Mouse (Mus musculus): ENCODE results near the gene Tmppe. TPM values are rescaled to one million over a fixed set of nuclear protein-coding genes. Genes with fewer than 3 reads are reported as not detected.
"Not testable (repeated sequence)": the region's sequence is repeated elsewhere in the genome, so short reads cannot be mapped to it uniquely, and the experiment has no call there.

The Tmppe gene
- polyA plus RNA-seq, 1 experiment from 2014 or later: 2.1 TPM

DNA sequence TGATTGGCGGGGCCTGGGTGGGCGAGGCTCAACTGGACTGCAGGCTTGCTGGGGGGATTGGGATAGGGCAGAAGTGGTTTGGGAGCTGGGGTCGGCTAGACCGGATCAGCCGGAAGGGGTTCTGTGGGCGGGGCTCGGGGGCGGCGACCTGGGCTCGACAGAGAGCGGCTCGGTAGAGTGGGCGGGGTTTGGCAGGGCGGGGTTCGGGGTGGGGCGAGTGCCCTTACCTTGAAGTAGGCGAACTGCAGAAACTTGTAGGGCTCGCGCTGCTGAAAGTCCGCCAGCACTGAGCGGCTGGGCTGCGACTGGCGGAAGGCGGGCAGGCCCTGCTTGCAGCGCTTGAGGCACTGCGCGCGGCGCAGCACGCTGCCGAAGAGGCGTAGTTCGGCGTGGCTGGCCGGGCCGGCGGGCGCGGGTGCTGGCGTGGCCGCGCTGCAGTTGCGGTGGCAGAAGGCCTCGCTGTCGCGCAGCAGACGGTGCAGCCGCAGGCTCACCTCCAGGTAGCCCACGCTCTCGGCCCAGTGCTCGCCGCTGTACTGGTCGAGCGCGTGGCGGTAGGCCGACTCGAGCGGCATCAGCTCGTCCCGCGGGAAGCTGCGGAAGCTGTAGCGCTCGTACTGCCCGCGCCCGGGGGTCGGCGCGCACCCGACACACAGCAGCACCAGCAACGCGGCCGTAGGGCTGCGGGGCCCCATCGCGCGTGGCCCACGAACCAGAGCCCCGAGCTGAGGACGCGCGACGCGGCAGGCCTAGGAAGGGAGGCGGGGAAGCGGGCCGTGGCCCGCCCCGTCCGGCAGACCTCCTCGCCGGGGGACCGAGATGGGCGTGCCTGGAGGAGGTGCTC lies 10.8 kb upstream of the Tmppe start, which contains the start of gene Crtap:
Gene Crtap, minus strand, starts transcription at position 771 of the 844 bp plus-strand sequence.
- H3K4me1 ChIP-seq (ENCODE audit: control insufficient read depth, insufficient read depth, low read length): peaks cover 3% of the 10 kb centered on the region; the same call in 1 of the 2 replicates

GRCm38 (mm10) chr9:114390749-114391075 lies 10.2 kb upstream of the Tmppe start:
- Histone ChIP-seq H3K4me3 (ENCODE audit: low read depth, low read length) (peak overlapping the region; percentile 85), H3K36me3 (ENCODE audit: control insufficient read depth, insufficient read depth, low read length) (peaks cover 7% of the 10 kb centered on the region; the same call in 1 of the 2 replicates), H3K27me3 (replicated peaks; ENCODE audit: control insufficient read depth, insufficient read depth, low read length) (no peaks in the 10 kb centered on the region), H3K4me2 (ENCODE audit: low read depth, low read length) (peak overlapping the region; percentile 73), H3K9me3 (ENCODE audit: control insufficient read depth, low read length) (no peaks in the 10 kb centered on the region), H3K27ac (replicated peaks; ENCODE audit: low read depth, low read length) (peak overlapping the region; percentile 94), H3K4me1 (ENCODE audit: control insufficient read depth, insufficient read depth, low read length) (peaks cover 3% of the 10 kb centered on the region; the same call in 1 of the 2 replicates), H3K9ac (ENCODE audit: low read depth, low read length) (peak overlapping the region; percentile 91)
- ATAC-seq (ENCODE audit: low read depth): no peak
- DNase-seq (ENCODE audit: low spot score): no peak
- WGBS: 4% methylated on average over 10 of the region's 10 CpGs

More for the DNA sequence above, 10.8 kb upstream of the Tmppe start, which contains the start of gene Crtap:
- H3K4me3 ChIP-seq (ENCODE audit: low read depth, low read length): peak within 1 kb of the TSS; percentile 85
- WGBS: 0% methylated on average over 27 of the region's 96 CpGs
- DNase-seq (ENCODE audit: low spot score) (peak; percentile 85), ATAC-seq (ENCODE audit: low read depth) (peak; percentile 90)
- H3K27me3 ChIP-seq (replicated peaks; ENCODE audit: control insufficient read depth, insufficient read depth, low read length): no peaks in the 10 kb centered on the region
- peak within 1 kb of the TSS; percentile 73 for H3K4me2 ChIP-seq (ENCODE audit: low read depth, low read length)
- H3K36me3 ChIP-seq (ENCODE audit: control insufficient read depth, insufficient read depth, low read length): peaks cover 12% of the 10 kb centered on the region
- peak within 1 kb of the TSS; percentile 91 for H3K9ac ChIP-seq (ENCODE audit: low read depth, low read length)
- H3K27ac ChIP-seq (replicated peaks; ENCODE audit: low read depth, low read length): peak within 1 kb of the TSS; percentile 94
- no peaks in the 10 kb centered on the region for H3K9me3 ChIP-seq (ENCODE audit: control insufficient read depth, low read length)

DNA sequence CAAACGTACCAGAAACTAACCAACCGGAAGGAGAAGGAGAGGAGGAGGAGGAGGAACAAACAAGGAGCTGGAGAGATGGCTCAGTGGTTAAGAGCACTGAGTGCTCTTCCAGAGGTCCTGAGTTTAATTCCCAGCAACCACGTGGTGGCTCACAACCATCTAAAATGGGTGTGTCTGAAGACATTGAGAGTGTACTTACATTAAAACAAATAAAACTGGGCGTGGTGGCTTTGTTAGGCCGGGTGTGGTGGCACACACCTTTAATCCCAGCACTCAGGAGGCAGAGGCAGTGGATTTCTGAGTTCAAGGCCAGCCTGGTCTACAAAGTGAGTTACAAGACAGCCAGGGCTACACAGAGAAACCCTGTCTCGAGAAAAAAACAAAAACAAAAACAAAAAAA lies 6.8 kb upstream of the Tmppe start:
- not testable (repeated sequence) for DNase-seq (ENCODE audit: low spot score); H3K36me3 ChIP-seq (ENCODE audit: control insufficient read depth, insufficient read depth, low read length)

GRCm38 (mm10) chr9:114394677-114395076 lies 6.2 kb upstream of the Tmppe start:
- Histone ChIP-seq H3K9me3 (ENCODE audit: control insufficient read depth, low read length) (no peaks in the 10 kb centered on the region), H3K27ac (replicated peaks; ENCODE audit: low read depth, low read length) (no peak overlapping the region), H3K36me3 (ENCODE audit: control insufficient read depth, insufficient read depth, low read length) (no peaks in the 10 kb centered on the region), H3K27me3 (replicated peaks; ENCODE audit: control insufficient read depth, insufficient read depth, low read length) (no peaks in the 10 kb centered on the region), H3K9ac (ENCODE audit: low read depth, low read length) (no peak overlapping the region), H3K4me3 (ENCODE audit: low read depth, low read length) (no peak overlapping the region), H3K4me1 (ENCODE audit: control insufficient read depth, insufficient read depth, low read length) (no peaks in the 10 kb centered on the region), H3K4me2 (ENCODE audit: low read depth, low read length) (no peak overlapping the region)
- DNase-seq (ENCODE audit: low spot score) (no peak), ATAC-seq (ENCODE audit: low read depth) (no peak)
- WGBS: 83% methylated on average over 8 of the region's 8 CpGs

More for the DNA sequence above, 6.8 kb upstream of the Tmppe start:
- H3K9me3 ChIP-seq (ENCODE audit: control insufficient read depth, low read length); ATAC-seq (ENCODE audit: low read depth); H3K27ac ChIP-seq (replicated peaks; ENCODE audit: low read depth, low read length); H3K4me3 ChIP-seq (ENCODE audit: low read depth, low read length); H3K9ac ChIP-seq (ENCODE audit: low read depth, low read length); H3K4me2 ChIP-seq (ENCODE audit: low read depth, low read length); H3K27me3 ChIP-seq (replicated peaks; ENCODE audit: control insufficient read depth, insufficient read depth, low read length); H3K4me1 ChIP-seq (ENCODE audit: control insufficient read depth, insufficient read depth, low read length): not testable (repeated sequence)
- WGBS: 56% methylated on average over 6 of the region's 6 CpGs

GRCm38 (mm10) chr9:114395258-114395657 lies 5.6 kb upstream of the Tmppe start:
- 82% methylated on average over 4 of the region's 4 CpGs for WGBS
- Histone ChIP-seq H3K4me1 (ENCODE audit: control insufficient read depth, insufficient read depth, low read length) (no peaks in the 10 kb centered on the region), H3K4me2 (ENCODE audit: low read depth, low read length) (no peak overlapping the region), H3K36me3 (ENCODE audit: control insufficient read depth, insufficient read depth, low read length) (no peaks in the 10 kb centered on the region), H3K9ac (ENCODE audit: low read depth, low read length) (no peak overlapping the region), H3K4me3 (ENCODE audit: low read depth, low read length) (no peak overlapping the region), H3K27ac (replicated peaks; ENCODE audit: low read depth, low read length) (no peak overlapping the region), H3K27me3 (replicated peaks; ENCODE audit: control insufficient read depth, insufficient read depth, low read length) (no peaks in the 10 kb centered on the region), H3K9me3 (ENCODE audit: control insufficient read depth, low read length) (no peaks in the 10 kb centered on the region)
- no peak for ATAC-seq (ENCODE audit: low read depth)
- DNase-seq (ENCODE audit: low spot score): no peak

GRCm38 (mm10) chr9:114399680-114400079 lies 1.2 kb upstream of the Tmppe start:
- H3K27ac ChIP-seq (replicated peaks; ENCODE audit: low read depth, low read length): no peak overlapping the region
- H3K4me3 ChIP-seq (ENCODE audit: low read depth, low read length): no peak overlapping the region
- H3K9ac ChIP-seq (ENCODE audit: low read depth, low read length): no peak overlapping the region
- DNase-seq (ENCODE audit: low spot score) (no peak), ATAC-seq (ENCODE audit: low read depth) (no peak)
- H3K4me2 ChIP-seq (ENCODE audit: low read depth, low read length): no peak overlapping the region
- peaks cover 12% of the 10 kb centered on the region for H3K36me3 ChIP-seq (ENCODE audit: control insufficient read depth, insufficient read depth, low read length)
- peaks cover 5% of the 10 kb centered on the region; the same call in 1 of the 2 replicates for H3K4me1 ChIP-seq (ENCODE audit: control insufficient read depth, insufficient read depth, low read length)
- H3K27me3 ChIP-seq (replicated peaks; ENCODE audit: control insufficient read depth, insufficient read depth, low read length): no peaks in the 10 kb centered on the region
- WGBS: 96% methylated on average over 12 of the region's 12 CpGs
- no peaks in the 10 kb centered on the region for H3K9me3 ChIP-seq (ENCODE audit: control insufficient read depth, low read length)

GRCm38 (mm10) chr9:114400588-114400948 lies 337 bp upstream of the Tmppe start:
- H3K4me2 ChIP-seq (ENCODE audit: low read depth, low read length): peak overlapping the region; percentile 70
- peak overlapping the region; percentile 92 for H3K9ac ChIP-seq (ENCODE audit: low read depth, low read length)
- peaks cover 21% of the 10 kb centered on the region for H3K36me3 ChIP-seq (ENCODE audit: control insufficient read depth, insufficient read depth, low read length)
- peak overlapping the region; percentile 72 for H3K4me3 ChIP-seq (ENCODE audit: low read depth, low read length)
- WGBS: 23% methylated on average over 5 of the region's 5 CpGs
- ATAC-seq (ENCODE audit: low read depth) (peak; percentile 60), DNase-seq (ENCODE audit: low spot score) (no peak)
- H3K9me3 ChIP-seq (ENCODE audit: control insufficient read depth, low read length): no peaks in the 10 kb centered on the region
- no peaks in the 10 kb centered on the region for H3K27me3 ChIP-seq (replicated peaks; ENCODE audit: control insufficient read depth, insufficient read depth, low read length)
- H3K4me1 ChIP-seq (ENCODE audit: control insufficient read depth, insufficient read depth, low read length): peaks cover 5% of the 10 kb centered on the region; the same call in 1 of the 2 replicates
- peak overlapping the region; percentile 94 for H3K27ac ChIP-seq (replicated peaks; ENCODE audit: low read depth, low read length)

GRCm38 (mm10) chr9:114401685-114402080 lies 778 bp downstream of the Tmppe start:
- DNase-seq (ENCODE audit: low spot score): peak; percentile 58

More at GRCm38 (mm10) chr9:114401685-114402080, 778 bp downstream of the Tmppe start:
- Histone ChIP-seq H3K36me3 (ENCODE audit: control insufficient read depth, insufficient read depth, low read length) (peaks cover 32% of the 10 kb centered on the region), H3K4me3 (ENCODE audit: low read depth, low read length) (peak overlapping the region; percentile 72), H3K9me3 (ENCODE audit: control insufficient read depth, low read length) (no peaks in the 10 kb centered on the region), H3K9ac (ENCODE audit: low read depth, low read length) (peak overlapping the region; percentile 92), H3K4me2 (ENCODE audit: low read depth, low read length) (peak overlapping the region; percentile 70), H3K27me3 (replicated peaks; ENCODE audit: control insufficient read depth, insufficient read depth, low read length) (no peaks in the 10 kb centered on the region), H3K27ac (replicated peaks; ENCODE audit: low read depth, low read length) (peak overlapping the region; percentile 94), H3K4me1 (ENCODE audit: control insufficient read depth, insufficient read depth, low read length) (peaks cover 5% of the 10 kb centered on the region; the same call in 1 of the 2 replicates)
- ATAC-seq (ENCODE audit: low read depth): no peak; the same call in 1 of the 2 replicates
- WGBS: 4% methylated on average over 16 of the region's 16 CpGs

Data from embryonic facial prominence, embryonic 14.5 days (tissue).